Mouse (Mus musculus): ENCODE results near the gene Zcchc24.

GRCm38 (mm10) chr14:25711602-25712001 lies 57.2 kb downstream of the Zcchc24 start:
- TF ChIP-seq CTCF (IDR thresholded peaks at IDR 0.05; ENCODE audit: low read depth, low read length) (no peak), POLR2A (IDR thresholded peaks at IDR 0.05; ENCODE audit: extremely low read depth, insufficient read depth, low read length) (no peak)
